In genomic region chr10:21265188-21265587, GRCm38 (mm10) we compare ENCODE assay signal across 29 mouse cellular contexts. TPM values are rescaled to one million over a fixed set of nuclear protein-coding genes. Genes with fewer than 3 reads are reported as not detected.
DNase-seq lines count a peak whose midpoint lies in the region; ATAC-seq and TF ChIP-seq lines count a peak whose summit lies in the region.
"Had no signal": no experiment of that assay in that cellular context is flagged by ENCODE, and none has a peak within 500 bp of the region (broad histone marks: within the 10 kb centered on the region; RNA-seq: fewer than 3 reads in every experiment).

No protein-coding gene starts in this region.

- no peaks in the 10 kb centered on the region for H3K27me3 ChIP-seq in lung, embryonic 14.5 days (ENCODE audit: insufficient read depth, low read length)
- H3K27me3 ChIP-seq in liver, embryonic 12.5 days (replicated peaks): no peaks in the 10 kb centered on the region
- H3K27me3 ChIP-seq in liver, postnatal 0 days (ENCODE audit: insufficient read depth, low read length): no peaks in the 10 kb centered on the region
- H3K27me3 ChIP-seq: CH12.LX; embryonic facial prominence, embryonic 15.5 days; heart, embryonic 15.5 days; limb, embryonic 13.5 days; megakaryocyte, embryonic 14.5 days; midbrain, embryonic 15.5 days; neural tube, embryonic 15.5 days had no signal

- peak; percentile 65 for TF ChIP-seq EP300 in liver, postnatal 0 days (IDR thresholded peaks at IDR 0.05; ENCODE audit: low read depth)

- WGBS in lung, embryonic 14.5 days: 43% methylated on average over 11 of the region's 11 CpGs
- 53% methylated on average over 11 of the region's 11 CpGs for WGBS in liver, embryonic 12.5 days (ENCODE audit: insufficient replicate concordance)
- WGBS in liver, postnatal 0 days (ENCODE audit: insufficient replicate concordance): 52% methylated on average over 11 of the region's 11 CpGs

- TF ChIP-seq CTCF in lung, embryonic 14.5 days (IDR thresholded peaks at IDR 0.05; ENCODE audit: low read depth): no peak
- TF ChIP-seq CTCF in brain, embryonic 14.5 days (IDR thresholded peaks at IDR 0.05; ENCODE audit: borderline replicate concordance, extremely low read depth, insufficient read depth, insufficient read length): no peak
- no peak for TF ChIP-seq CTCF in liver, postnatal 0 days (IDR thresholded peaks at IDR 0.05; ENCODE audit: low read depth)

- no peak overlapping the region for H3K4me2 ChIP-seq in lung, embryonic 14.5 days
- H3K4me2 ChIP-seq in liver, embryonic 12.5 days: peak overlapping the region; percentile 34
- no peak overlapping the region for H3K4me2 ChIP-seq in liver, postnatal 0 days (ENCODE audit: low read depth, low read length)
- H3K4me2 ChIP-seq: embryonic facial prominence, embryonic 15.5 days; heart, embryonic 15.5 days; limb, embryonic 13.5 days; midbrain, embryonic 15.5 days; neural tube, embryonic 15.5 days had no signal

- no peak overlapping the region for H3K27ac ChIP-seq in lung, embryonic 14.5 days (ENCODE audit: low read depth)
- peak overlapping the region; percentile 68; the same call in 1 of the 2 replicates for H3K27ac ChIP-seq in liver, embryonic 12.5 days
- no peak overlapping the region for H3K27ac ChIP-seq in liver, postnatal 0 days (ENCODE audit: low read depth)
- H3K27ac ChIP-seq: embryonic facial prominence, embryonic 15.5 days; heart, embryonic 15.5 days; limb, embryonic 13.5 days; midbrain, embryonic 15.5 days; neural tube, embryonic 15.5 days had no signal

- peak; percentile 3 for DNase-seq in lung, embryonic 14.5 days
- no peak for DNase-seq in lung, postnatal 25 days (ENCODE audit: low spot score)
- DNase-seq in brain, embryonic 14.5 days (ENCODE audit: low read depth): peak; percentile 9
- peak; percentile 34 for DNase-seq in liver, postnatal 0 days
- DNase-seq in embryo, embryonic 10.5 days (ENCODE audit: low spot score): no peak
- DNase-seq in adrenal gland, postnatal 10 days: no peak
- no peak for DNase-seq in lung, postnatal 36 days
- DNase-seq: adrenal gland, postnatal 36 days; B cell, adult 2 months; cerebellum, adult 11 months; cerebellum, adult 9-10 months; gastrocnemius, postnatal 10 days; kidney, adult 18-20 months; kidney, postnatal 36 days; lung, adult 2 months; lung, postnatal 14 days; retina, postnatal 1 day; right cerebral cortex, postnatal 14 days; thymus, postnatal 14 days had no signal

- no peaks in the 10 kb centered on the region for H3K9me3 ChIP-seq in lung, embryonic 14.5 days (ENCODE audit: low read depth, low read length)
- no peaks in the 10 kb centered on the region for H3K9me3 ChIP-seq in liver, embryonic 12.5 days (replicated peaks)
- H3K9me3 ChIP-seq in liver, postnatal 0 days (ENCODE audit: low read length): no peaks in the 10 kb centered on the region
- H3K9me3 ChIP-seq: embryonic facial prominence, embryonic 15.5 days; heart, embryonic 15.5 days; limb, embryonic 13.5 days; megakaryocyte, embryonic 14.5 days; midbrain, embryonic 15.5 days; neural tube, embryonic 15.5 days had no signal

- ATAC-seq in lung, embryonic 14.5 days (ENCODE audit: insufficient read depth): no peak
- no peak for ATAC-seq in liver, embryonic 12.5 days
- no peak for ATAC-seq in liver, postnatal 0 days
- ATAC-seq: forebrain, embryonic 14.5 days; hindbrain, embryonic 16.5 days; midbrain, embryonic 15.5 days had no signal

- H3K9ac ChIP-seq in lung, embryonic 14.5 days: no peak overlapping the region
- no peak overlapping the region for H3K9ac ChIP-seq in liver, embryonic 12.5 days
- H3K9ac ChIP-seq in liver, postnatal 0 days (replicated peaks): no peak overlapping the region
- H3K9ac ChIP-seq: embryonic facial prominence, embryonic 15.5 days; heart, embryonic 15.5 days; limb, embryonic 13.5 days; midbrain, embryonic 15.5 days; neural tube, embryonic 15.5 days had no signal

- no peaks in the 10 kb centered on the region for H3K36me3 ChIP-seq in lung, embryonic 14.5 days (ENCODE audit: insufficient read depth)
- H3K36me3 ChIP-seq in liver, embryonic 12.5 days: no peaks in the 10 kb centered on the region
- H3K36me3 ChIP-seq in liver, postnatal 0 days (replicated peaks; ENCODE audit: insufficient read depth, low read length): no peaks in the 10 kb centered on the region
- H3K36me3 ChIP-seq: embryonic facial prominence, embryonic 15.5 days; heart, embryonic 15.5 days; limb, embryonic 13.5 days; midbrain, embryonic 15.5 days; neural tube, embryonic 15.5 days had no signal

- H3K4me1 ChIP-seq in lung, embryonic 14.5 days (ENCODE audit: insufficient read depth): no peaks in the 10 kb centered on the region
- peaks cover 72% of the 10 kb centered on the region for H3K4me1 ChIP-seq in liver, embryonic 12.5 days
- H3K4me1 ChIP-seq in liver, postnatal 0 days (ENCODE audit: insufficient read depth): peaks cover 29% of the 10 kb centered on the region
- H3K4me1 ChIP-seq: embryonic facial prominence, embryonic 15.5 days; limb, embryonic 13.5 days; midbrain, embryonic 15.5 days; neural tube, embryonic 15.5 days had no signal

- no peak for TF ChIP-seq POLR2A in brain, embryonic 14.5 days (IDR thresholded peaks at IDR 0.05; ENCODE audit: borderline replicate concordance, extremely low read depth, insufficient read depth, insufficient read length, poor library complexity, severe bottlenecking)

- H3K4me3 ChIP-seq in lung, embryonic 14.5 days (ENCODE audit: low read depth, low read length): no peak overlapping the region
- H3K4me3 ChIP-seq in liver, embryonic 12.5 days: no peak overlapping the region
- no peak overlapping the region for H3K4me3 ChIP-seq in liver, postnatal 0 days (ENCODE audit: low read depth, low read length)
- H3K4me3 ChIP-seq: embryonic facial prominence, embryonic 15.5 days; heart, embryonic 15.5 days; limb, embryonic 13.5 days; megakaryocyte, embryonic 14.5 days; midbrain, embryonic 15.5 days; neural tube, embryonic 15.5 days had no signal

RNA-seq across cellular contexts. Expression of gene Hbs1l, which starts 30.6 kb away (rescaled TPM):
- 88.6 and 92.5 TPM in 2 replicates for polyA plus RNA-seq in lung, embryonic 14.5 days (2014; fragmentation: Nextera tagmentation; extraction: Ambion mirVana)
- polyA plus RNA-seq in brain, embryonic 14.5 days (2012; rRNA removed): 42.9 and 56.6 TPM in 2 replicates
- polyA plus RNA-seq in liver, embryonic 12.5 days (2016; fragmentation: Nextera tagmentation; extraction: Ambion mirVana): 89.2 and 89.3 TPM in 2 replicates
- polyA plus RNA-seq in liver, postnatal 0 days (2015; fragmentation: Nextera tagmentation; extraction: Ambion mirVana): 45.4 and 50.9 TPM in 2 replicates
- 10 to 100 TPM; 61.6 to 66.7 TPM for total RNA-seq in adrenal gland, postnatal 10 days (2021)

Comparison
In these comparisons a context has a peak if more than half of its experiments do, and no peak if none do; other contexts are left out.
1. DNase-seq: peak in lung, embryonic 14.5 days (single experiment), brain, embryonic 14.5 days (single experiment) and liver, postnatal 0 days (single experiment); none in lung, postnatal 25 days (single experiment), embryo, embryonic 10.5 days (single experiment), adrenal gland, postnatal 10 days (single experiment) and lung, postnatal 36 days (single experiment).